Mouse (Mus musculus): ENCODE data around the gene Ptprq.

Ptprq gene

DNA sequence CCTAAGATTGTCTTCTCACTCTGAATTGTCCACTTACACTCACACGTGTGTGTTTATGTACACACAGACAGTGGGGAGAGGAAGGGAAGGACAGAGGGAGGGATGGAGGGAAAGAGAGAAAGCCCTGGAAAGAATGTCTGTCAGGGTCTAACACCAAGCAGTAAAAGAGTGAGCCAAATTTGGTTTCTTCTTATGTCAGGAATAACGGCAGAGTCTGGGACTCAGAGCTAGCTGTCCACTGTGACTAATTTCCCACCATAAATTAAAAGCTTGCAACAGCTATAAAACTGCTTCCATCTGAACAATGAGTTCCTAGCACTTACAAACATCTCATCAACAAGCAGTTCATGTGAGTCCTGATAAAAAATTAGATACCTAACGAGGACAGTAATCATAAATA is 91.7 kb downstream of the Ptprq start:
- DNase-seq (ENCODE audit: low read depth, low spot score) = no peak

DNA sequence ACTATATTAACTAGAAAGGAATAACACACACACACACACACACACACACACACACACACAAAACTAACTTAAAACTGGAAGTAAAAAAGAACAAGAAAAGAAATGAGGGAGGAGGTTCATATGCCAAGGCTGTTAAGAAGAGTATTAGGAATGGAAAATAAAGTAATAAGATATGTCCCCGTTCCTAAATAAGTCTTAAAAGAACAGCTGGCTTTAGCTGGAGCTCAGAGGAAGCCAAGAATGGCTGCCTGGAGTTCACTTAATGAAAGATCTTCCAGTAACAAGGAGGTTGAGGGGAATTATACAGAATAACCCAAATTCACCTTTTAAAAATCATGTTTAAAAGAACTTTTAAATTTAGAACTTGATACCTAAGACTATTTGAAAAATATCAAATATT is 93.2 kb downstream of the Ptprq start:
- DNase-seq (ENCODE audit: low read depth, low spot score) = no peak

DNA sequence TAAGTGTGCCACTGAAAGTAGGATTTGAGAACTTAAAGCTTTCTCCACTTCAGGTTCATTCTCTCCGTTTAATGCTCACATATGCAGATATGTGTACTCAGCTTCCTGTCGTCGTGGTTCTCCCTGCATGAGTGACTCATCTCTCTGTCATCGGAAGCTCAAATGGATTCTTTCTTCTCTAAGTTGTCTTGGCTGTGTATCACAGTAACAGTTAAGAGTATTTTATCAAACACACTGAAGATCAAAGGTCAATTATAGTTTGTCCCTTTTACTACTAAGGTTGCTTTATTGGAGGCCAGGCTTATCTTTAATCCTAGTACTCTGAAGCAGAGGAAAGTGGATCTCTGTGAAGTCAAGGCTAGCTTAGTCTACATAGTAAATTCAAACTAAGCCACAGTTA is 95.6 kb downstream of the Ptprq start:
- DNase-seq (ENCODE audit: low read depth, low spot score) = no peak

DNA sequence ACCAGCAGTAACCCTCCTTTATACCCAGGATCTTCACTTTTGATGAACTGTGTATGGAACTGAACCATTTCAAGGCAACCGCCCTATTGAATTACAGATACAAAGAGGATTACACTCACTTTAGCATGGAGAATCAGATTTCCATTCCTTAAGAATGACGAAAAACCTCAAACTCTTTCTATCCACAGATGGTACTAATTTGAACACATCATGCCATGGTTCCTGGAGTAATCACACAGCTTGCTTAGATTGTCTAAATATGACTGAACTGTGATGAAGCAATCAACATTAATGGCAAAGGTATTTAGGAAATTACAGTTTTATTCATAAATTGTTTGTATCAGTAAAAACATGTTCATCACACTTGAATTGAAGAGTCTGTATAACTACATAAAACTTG is 104.4 kb downstream of the Ptprq start:
- no peak for DNase-seq (ENCODE audit: low read depth, low spot score)

DNA sequence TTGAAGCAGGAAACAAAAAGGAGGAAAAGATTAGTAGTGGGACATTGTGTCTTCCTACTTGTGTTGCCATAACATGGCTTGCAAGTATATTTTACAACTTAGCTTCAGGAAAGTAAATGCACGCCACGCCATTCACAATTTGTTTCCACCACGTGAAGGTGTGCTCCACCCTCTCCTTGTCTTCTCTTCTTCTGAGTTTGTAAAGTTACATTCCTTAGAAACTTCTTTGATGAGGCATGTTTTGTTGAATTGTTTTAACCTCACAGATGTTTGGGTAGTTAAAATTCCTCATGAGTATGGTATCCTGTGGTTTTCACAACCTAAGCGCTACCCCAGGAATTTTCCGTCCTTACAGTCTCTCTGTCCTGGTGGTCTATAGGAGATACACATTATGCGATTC is 118.5 kb downstream of the Ptprq start:
- DNase-seq (ENCODE audit: low read depth, low spot score) = no peak

DNA sequence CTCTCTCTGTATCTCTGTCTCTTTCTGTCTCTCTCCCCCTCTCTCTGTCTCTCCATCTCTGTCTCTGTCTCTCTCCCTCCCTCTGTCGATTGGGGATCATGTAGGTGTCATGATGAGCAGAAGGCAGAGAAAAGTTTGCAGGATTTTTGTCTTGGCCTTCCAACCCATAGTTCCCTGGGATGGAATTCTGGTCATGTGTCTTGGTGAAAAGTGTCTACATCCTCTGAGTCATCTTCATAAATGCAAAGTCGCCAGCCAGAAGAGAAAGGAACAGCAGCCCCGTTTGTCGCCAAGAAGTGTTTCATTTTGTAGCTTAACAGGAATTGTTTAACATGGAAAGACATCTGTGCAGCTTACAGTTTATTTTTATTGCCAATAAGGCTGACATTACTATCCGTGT is 136.5 kb downstream of the Ptprq start:
- no peak for DNase-seq (ENCODE audit: low read depth, low spot score)

DNA sequence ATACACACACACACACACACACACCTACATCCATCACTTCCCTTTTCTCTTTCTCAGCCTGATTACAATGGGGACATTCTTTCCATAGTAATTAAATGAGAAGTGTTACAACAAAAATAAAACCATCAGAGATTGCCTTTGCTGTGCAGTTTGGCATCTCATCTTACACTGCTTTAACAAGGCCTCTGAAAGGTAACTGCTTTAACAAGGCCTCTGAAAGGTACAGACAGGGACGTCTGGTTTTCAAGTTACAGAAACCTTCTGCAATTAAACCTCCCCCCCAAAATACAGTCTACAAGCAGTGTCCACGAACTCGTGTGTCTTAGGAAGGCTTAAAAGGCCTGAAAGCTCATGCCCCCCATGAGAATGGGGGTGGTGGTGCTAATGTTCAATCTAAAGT is 150.8 kb downstream of the Ptprq start:
- no peak for DNase-seq (ENCODE audit: low read depth, low spot score)

DNA sequence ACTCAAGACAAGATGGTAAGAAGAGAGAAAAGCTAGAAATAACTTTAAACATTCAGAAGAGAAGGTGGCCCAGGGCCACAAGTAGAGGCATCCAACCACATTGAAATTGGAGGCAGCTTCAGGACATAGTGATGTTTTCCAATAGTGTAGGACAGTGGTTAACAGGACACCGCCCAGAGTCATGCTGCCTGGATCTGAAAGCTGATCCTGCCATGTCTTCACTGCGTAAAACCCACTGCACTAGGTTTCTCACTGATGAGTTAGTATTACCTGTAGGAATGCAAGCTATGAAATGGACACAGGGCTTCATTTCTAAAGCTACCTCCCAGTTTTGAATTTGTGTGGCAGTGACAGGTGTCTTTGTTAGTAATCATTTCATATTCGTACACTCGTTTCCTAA is 151.6 kb downstream of the Ptprq start:
- DNase-seq (ENCODE audit: low read depth, low spot score) = no peak

DNA sequence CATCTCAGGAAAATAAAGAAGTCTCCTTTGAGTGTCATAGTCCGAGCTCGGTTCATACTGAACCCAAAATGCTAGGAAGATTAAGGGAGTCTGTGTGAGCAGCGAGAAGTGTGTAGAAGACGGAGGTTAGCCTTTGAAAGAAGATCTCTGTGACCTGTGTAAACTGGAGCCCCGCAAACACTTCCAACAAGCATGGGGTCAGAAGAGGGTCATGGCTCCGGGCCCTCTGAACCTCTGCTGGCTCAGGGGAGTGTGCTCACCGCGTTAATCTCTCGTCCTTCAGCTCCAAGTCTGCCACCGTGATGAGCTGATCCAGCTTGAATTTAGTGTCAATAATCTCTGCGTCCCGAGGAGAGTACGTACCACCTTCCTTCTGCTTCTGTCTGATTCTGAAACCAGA is 157.0 kb downstream of the Ptprq start:
- no peak for DNase-seq (ENCODE audit: low read depth, low spot score)

DNA sequence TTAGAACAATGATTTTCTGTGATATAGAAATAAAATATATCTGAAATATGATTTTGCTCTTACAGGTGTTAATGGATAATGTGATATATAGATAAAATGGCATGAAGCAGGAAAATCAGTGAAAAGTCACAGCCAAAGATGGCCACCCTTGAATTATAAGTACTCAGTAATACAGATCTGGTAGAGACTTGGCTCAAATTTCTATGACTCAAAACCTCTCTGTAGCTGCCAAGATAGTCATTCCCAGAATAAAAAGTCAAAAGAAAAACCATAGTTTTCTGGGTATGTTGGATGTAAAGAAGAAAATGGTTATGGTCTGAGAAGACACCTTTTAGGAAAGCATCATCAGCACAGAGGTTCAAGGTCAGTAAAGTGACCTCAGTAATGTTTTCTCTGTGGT is 159.0 kb downstream of the Ptprq start:
- DNase-seq (ENCODE audit: low read depth, low spot score) = no peak

DNA sequence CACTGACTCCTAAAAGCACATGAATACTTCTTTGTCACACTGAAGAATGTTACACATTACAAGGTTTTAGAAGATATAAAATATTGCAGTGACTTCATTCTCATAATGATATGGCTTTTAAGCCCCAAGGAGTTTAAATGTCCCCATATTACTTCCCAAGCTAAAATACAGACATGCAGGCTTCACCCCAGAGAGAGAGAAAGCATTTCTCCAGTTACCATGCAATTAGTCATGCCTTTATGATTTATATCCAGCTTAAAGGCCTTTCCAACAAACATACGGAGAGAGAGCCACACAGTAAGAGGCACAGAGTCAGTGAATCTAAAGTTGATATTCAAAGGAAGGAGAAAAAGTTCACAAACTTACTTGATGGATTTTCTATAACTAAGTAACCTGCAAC is 176.8 kb downstream of the Ptprq start:
- DNase-seq (ENCODE audit: low read depth, low spot score) = no peak

DNA sequence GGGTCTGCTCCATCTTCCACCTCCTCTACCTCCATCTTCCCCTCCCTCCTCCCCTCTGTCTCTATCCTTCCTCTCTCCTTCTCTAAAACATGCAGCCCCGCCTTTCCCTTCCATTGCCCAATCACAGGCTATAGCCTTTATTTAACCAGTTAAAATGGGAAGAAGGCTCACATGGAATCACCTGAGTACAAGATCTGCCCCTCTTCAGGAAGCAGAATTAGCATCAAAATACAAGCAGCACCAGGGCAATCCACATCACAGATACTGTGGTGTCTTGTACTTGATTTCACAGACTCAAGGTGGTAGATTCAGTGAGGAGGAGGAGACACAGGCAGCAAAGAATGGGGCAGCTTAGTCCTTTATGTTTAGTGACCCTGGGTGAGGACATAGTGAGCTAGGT is 191.1 kb downstream of the Ptprq start:
- DNase-seq (ENCODE audit: low read depth, low spot score) = no peak

DNA sequence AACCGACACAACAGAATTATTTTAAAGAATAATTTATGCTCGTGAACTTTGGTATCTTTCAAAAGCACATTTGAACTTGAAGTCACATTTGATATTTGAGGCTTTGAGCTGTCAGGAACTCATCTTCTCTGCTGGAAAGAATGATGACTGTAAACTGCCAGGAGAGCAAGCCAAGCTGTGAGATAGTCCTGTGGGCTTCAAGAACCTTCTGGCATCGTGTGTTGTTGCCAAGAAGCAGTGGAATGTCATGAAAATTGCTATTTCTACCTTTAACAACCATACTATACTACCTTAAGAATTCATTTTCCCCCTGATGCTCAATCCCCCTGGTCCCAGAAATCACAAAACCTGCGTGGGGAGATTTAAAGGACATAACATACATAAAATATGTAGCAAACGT is 200.6 kb downstream of the Ptprq start:
- DNase-seq (ENCODE audit: low read depth, low spot score) = no peak

DNA sequence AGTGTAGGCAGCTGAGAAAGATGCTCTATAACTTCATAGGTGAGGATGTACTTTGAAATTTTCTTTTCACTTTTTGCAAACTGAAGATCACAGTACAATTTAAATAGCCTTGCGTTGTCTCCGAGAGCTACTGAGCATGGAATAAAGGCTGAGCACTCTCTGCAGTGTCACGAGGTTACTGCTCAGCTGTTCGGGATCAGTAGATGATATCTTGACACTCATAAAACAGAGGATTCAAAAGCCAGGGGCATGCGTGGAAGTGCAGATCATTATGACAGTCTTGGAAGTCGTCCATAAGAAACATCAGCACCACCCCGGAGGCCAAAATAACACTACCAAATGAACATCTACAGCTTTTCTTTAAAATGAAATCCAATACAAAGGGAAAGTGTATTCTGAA is 203.2 kb downstream of the Ptprq start:
- no peak for DNase-seq (ENCODE audit: low read depth, low spot score)

DNA sequence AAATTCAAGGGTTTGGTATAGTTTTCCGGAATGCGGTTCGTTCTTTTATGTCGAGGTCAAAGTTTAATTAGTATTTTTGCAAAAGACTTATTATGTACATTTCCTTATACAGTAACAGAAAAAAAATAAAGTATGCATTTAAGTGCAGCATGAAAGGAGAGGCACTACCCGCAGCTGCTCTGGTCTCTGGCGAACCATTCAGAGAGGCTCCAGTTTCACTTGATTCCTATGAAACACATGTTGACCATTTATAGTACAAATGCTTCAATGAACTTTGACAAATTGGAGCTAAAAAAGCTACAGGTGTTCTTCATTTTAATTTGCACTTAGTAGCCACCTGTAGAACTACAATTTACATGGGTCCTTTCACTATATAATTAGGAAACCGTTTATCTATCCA is 205.1 kb downstream of the Ptprq start:
- DNase-seq (ENCODE audit: low read depth, low spot score) = no peak

DNA sequence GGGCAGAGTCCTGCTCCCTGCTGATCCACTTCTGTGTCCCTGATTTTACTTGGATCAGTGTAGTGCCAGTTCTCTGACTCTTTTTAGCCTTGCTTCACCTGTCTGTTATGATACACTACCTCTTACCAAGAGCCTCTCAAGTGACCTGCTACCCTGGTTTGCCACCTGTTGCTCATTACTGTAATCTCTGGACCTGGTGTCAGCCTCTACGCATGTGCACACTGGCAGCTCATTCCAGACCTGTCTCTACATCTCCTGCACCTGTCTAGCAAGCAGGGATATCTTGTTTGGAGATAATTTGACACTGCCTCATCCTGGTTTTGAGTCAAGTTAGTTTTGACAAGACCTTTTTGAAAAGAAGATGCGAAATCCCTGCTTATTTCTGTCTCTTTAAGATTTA is 213.5 kb downstream of the Ptprq start:
- no peak for DNase-seq (ENCODE audit: low read depth, low spot score)

DNA sequence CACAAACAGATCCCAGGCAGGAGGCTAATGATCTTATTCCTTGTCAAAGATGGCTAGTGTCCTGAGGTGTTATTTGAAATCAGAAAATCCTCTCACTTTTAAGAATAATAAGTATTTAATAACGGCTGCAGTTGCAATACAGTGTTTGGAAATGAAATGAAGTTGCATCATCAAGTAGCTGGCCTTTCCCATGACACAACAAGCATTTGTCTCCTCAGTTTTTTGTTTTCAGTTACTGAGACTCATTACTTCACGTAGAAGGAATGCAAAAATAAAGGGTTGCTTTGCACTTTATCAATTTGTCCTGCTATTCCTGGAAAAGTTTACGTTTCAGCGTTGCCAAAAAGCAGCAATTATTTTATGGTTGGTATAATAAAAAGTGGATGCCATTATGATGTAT is 216.4 kb downstream of the Ptprq start:
- no peak for DNase-seq (ENCODE audit: low read depth, low spot score)

DNA sequence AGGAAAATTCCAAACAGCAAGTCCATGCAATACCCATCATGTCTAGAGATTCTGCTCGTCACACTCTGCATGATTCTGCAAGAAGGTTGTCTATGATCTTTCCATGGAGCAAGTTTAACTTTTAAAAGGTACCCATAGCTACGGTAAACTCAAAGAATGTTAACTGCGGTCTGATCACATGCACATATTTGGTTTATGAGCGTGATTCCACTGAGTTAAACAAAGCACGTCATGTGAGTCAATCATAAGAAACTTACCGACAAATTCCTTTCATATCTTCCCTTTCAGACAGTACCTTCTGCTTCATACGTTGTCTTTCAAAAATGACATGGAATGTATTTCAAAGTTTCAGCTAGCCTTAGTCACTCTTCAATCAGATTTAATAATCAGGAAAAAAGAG is 217.7 kb downstream of the Ptprq start:
- DNase-seq (ENCODE audit: low read depth, low spot score) = no peak

DNA sequence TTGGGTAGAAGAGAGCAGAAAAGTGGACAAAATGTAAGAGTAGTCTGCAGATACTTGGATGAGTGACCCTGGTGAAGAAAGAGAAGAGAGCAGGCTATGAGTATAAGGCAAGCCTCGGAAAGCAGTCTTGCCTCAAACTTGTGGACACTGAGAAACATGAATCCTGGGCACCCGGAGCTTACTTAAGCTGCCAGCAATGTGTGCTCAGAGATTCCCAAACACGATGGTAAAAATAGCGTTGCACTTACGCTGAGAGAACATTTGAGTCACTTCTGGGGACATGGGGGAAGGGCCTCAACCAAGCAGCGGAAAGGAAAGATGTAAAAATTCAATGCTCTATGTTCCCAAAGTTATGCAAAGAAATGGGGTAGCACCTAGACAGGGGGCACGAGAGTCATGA is 220.2 kb downstream of the Ptprq start:
- DNase-seq (ENCODE audit: low read depth, low spot score) = no peak

DNA sequence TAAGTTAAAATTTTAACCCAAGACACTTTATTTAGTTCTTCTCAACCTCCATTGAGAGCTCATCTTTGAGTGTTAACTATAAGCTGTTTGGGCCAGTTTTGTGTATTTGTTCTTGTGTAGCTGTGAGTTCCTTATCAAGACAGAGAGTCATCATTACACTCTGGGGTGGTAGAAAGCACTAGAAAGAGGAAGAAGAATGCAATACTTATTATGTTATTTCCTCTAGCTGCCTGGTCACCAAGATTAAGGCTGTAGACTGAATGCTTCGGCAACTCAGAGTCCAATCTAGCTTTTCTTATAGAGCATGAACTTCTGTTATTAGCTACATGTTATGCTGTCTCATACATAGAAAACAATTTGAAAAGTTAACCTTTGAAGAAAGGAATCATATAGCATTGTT is 223.4 kb downstream of the Ptprq start:
- DNase-seq (ENCODE audit: low read depth, low spot score) = no peak

DNA sequence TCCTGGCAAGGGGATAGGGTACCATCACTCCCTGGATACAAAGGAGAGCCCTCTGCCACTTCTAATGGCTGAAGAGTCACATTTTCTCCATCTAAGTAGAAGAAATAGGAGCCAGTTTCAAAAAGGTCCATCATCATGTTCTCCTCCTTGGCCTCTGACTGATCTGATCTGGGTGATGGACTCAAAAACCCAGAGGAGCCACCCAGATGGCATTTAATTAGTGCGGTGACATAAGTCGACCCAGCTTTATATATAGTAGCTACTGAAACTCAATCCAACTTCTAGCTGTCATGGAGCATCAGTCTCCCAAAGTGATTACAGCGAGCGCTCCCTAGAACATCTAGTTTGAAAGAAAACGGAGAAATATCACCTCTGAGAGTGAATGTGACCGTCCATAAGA is 225.3 kb downstream of the Ptprq start, which contains the start of gene Myf6:
TSS of gene Myf6 (minus strand) at position 170 of the 400 bp plus-strand sequence.
- DNase-seq (ENCODE audit: low read depth, low spot score) = no peak

DNA sequence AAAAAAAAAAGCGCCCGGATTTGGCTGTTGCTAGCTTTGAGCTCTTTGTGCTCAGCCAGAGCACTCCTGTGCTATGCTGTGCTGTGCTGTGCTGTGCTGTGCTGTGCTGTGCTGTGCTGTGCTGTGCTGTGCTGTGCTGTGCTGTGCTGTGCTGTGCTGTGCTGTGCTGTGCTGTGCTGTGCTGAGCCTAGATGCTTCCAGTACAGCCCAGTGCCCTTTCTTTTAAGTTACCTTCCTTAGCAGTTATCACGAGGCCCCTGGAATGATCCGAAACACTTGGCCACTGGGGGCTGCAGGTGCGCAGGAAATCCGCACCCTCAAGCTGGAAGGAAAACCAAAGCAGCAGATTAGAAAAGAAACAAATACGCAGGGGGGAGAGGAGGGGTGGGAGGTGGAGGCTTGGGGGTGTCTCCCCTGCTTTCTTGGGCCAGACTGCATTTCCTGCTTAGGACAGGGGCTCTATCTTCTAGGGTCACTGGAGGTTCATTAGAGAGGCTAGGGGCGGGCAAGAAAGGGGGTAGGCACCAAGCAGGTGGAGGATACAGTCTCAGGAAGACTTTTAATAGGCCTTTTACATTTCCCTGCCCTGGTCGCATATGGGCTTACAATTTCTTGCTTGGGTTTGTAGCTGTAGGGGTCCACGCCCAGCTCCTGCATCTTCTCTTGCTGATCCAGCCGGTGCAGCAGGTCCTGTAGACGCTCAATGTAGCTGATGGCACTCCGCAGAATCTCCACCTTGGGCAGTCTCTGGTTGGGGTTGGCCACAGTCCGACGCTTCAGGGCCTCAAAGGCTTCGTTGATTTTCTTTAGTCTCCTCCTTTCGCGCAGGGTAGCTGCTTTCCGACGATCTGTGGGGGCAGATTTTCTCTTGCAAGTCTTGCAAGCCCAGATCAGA is 226.0 kb downstream of the Ptprq start:
- DNase-seq (ENCODE audit: low read depth, low spot score) = no peak

DNA sequence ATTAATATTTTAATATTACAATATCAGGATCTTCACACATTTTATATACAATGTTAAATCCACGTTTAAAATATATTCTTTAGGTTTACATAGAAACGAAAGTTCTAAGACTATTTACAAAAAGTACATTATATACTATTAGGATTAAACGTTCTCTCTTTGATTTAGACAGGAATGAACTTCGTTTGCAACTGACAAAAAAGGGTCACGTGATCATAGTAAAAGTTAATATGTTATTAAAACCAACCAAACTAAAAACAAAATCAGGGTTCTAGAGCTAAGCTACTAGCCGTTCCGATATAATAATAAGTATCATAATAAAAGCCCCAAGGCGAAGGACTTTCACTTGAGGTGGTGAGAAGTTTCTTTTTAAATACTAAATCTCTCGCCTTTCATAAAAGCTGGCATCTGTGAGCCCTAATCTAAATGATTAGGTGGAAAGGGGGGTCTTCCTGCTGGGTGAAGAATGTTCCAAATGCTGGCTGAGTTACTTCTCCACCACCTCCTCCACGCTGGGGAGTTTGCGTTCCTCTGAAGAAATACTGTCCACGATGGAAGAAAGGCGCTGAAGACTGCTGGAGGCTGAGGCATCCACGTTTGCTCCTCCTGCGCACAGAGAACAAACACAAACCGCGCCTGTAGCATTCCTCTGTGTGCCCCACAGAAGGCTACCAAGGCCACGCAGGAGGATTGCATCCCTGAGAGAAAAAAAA is 226.8 kb downstream of the Ptprq start:
- DNase-seq (ENCODE audit: low read depth, low spot score) = no peak
